9 mouse cellular contexts compared by ENCODE assay signal in the genomic region with DNA sequence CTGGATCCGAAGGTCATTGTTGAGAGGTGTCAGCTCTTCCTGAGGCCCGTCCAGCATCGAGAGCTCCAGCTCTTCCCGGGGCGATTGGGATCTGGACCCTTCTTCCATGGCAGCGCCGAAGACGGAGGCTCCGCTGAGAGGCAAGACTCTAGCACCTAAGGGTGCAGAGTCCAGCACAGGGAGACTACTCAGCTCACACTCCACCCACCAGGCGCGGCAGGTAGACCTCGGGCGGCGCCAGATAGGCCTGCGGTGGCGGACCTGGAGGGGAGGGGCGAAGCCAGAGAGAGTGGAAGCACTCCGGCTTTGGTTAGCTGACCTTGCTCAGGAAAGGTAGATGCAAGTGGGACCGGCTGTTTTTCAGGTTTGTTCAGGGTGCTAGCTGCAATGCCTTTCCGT. TPM values are rescaled to one million over a fixed set of nuclear protein-coding genes. Genes with fewer than 3 reads are reported as not detected.
DNase-seq lines count a peak whose midpoint lies in the region; ATAC-seq and TF ChIP-seq lines count a peak whose summit lies in the region.
"Had no signal": no experiment of that assay in that cellular context is flagged by ENCODE, and none has a peak within 500 bp of the region (broad histone marks: within the 10 kb centered on the region; RNA-seq: fewer than 3 reads in every experiment).

Gene BC016579, minus strand, starts transcription at position 135 of the 399 bp plus-strand sequence.

- peak within 1 kb of the TSS; percentile 26 for H3K4me3 ChIP-seq in forebrain, embryonic 12.5 days (replicated peaks)
- peak within 1 kb of the TSS; percentile 43 for H3K4me3 ChIP-seq in stomach, postnatal 0 days (ENCODE audit: low read depth, low read length)

- H3K27me3 ChIP-seq in forebrain, embryonic 12.5 days, result peaks cover 20% of the 10 kb centered on the region
- no peaks in the 10 kb centered on the region for H3K27me3 ChIP-seq in stomach, postnatal 0 days (ENCODE audit: control insufficient read depth, insufficient read depth, low read length)

- TF ChIP-seq CTCF in stomach, postnatal 0 days (IDR thresholded peaks at IDR 0.05; ENCODE audit: low read depth), result no peak

- no peaks in the 10 kb centered on the region for H3K9me3 ChIP-seq in forebrain, embryonic 12.5 days
- no peaks in the 10 kb centered on the region for H3K9me3 ChIP-seq in stomach, postnatal 0 days (ENCODE audit: control insufficient read depth, low read length)

- H3K27ac ChIP-seq in forebrain, embryonic 12.5 days, result no peak within 1 kb of the TSS
- H3K27ac ChIP-seq in stomach, postnatal 0 days (replicated peaks), result peak within 1 kb of the TSS; percentile 91

- WGBS in forebrain, embryonic 12.5 days, result 5% methylated on average over 20 of the region's 20 CpGs
- WGBS in stomach, postnatal 0 days, result 3% methylated on average over 20 of the region's 20 CpGs

- no peak for TF ChIP-seq EP300 in stomach, postnatal 0 days (optimal IDR thresholded peaks at IDR 0.05)

- no peak within 1 kb of the TSS for H3K9ac ChIP-seq in forebrain, embryonic 12.5 days
- H3K9ac ChIP-seq in stomach, postnatal 0 days (ENCODE audit: low read length), result peak within 1 kb of the TSS; percentile 65

- ATAC-seq in forebrain, embryonic 12.5 days (ENCODE audit: low FRiP score), result no peak
- ATAC-seq in stomach, postnatal 0 days (ENCODE audit: low FRiP score, low TSS enrichment), result peak; percentile 98

- peaks cover 8% of the 10 kb centered on the region for H3K4me1 ChIP-seq in forebrain, embryonic 12.5 days
- no peaks in the 10 kb centered on the region for H3K4me1 ChIP-seq in stomach, postnatal 0 days (replicated peaks; ENCODE audit: control insufficient read depth, insufficient read depth)

- no peaks in the 10 kb centered on the region for H3K36me3 ChIP-seq in forebrain, embryonic 12.5 days (replicated peaks)
- no peaks in the 10 kb centered on the region for H3K36me3 ChIP-seq in stomach, postnatal 0 days (ENCODE audit: control insufficient read depth, insufficient read depth, low read length)

- peak; percentile 43 to 44 for DNase-seq in urinary bladder, adult 18-20 months (ENCODE audit: low spot score in 2 of 2)
- DNase-seq in urinary bladder, postnatal 10 days (ENCODE audit: low spot score), result no peak
- DNase-seq in kidney, postnatal 10 days, result peak; percentile 62
- peak; percentile 58 for DNase-seq in lung, postnatal 36 days
- peak; percentile 95 for DNase-seq in stomach, postnatal 0 days (ENCODE audit: low spot score)
- no peak for DNase-seq in adrenal gland, postnatal 25 days
- no peak for DNase-seq in right cerebral cortex, postnatal 14 days

- H3K4me2 ChIP-seq in forebrain, embryonic 12.5 days, result peak within 1 kb of the TSS; percentile 53
- peak within 1 kb of the TSS; percentile 60 for H3K4me2 ChIP-seq in stomach, postnatal 0 days (replicated peaks; ENCODE audit: low read depth)

RNA-seq across cellular contexts. Expression of gene BC016579, which starts in this region (rescaled TPM):
- 0.11 and 0.18 TPM in 2 replicates for polyA plus RNA-seq in forebrain, embryonic 12.5 days (2016; fragmentation: Nextera tagmentation; extraction: Ambion mirVana)
- 10.2 and 10.6 TPM in 2 replicates for polyA plus RNA-seq in stomach, postnatal 0 days (2015; fragmentation: Nextera tagmentation; extraction: Ambion mirVana)
- total RNA-seq in adrenal gland, postnatal 25 days (2021), result 0.15 TPM in 1 of 2 replicates, not detected in the other
- polyA plus RNA-seq: testis, adult 2 months had no signal

Comparison
In these comparisons a context has a peak if more than half of its experiments do, and no peak if none do; other contexts are left out.
1. DNase-seq: peak in urinary bladder, adult 18-20 months (2 of 2), kidney, postnatal 10 days (single experiment), lung, postnatal 36 days (single experiment) and stomach, postnatal 0 days (single experiment); none in urinary bladder, postnatal 10 days (single experiment), adrenal gland, postnatal 25 days (single experiment) and right cerebral cortex, postnatal 14 days (single experiment).